Mouse (Mus musculus) right cerebral cortex, adult 18-20 months (tissue): ENCODE results near the gene Cenpm.

ENCODE experiments used
- DNase-seq: peaks from one replicate; pipeline ENCODE4 v3.0.0; 2022; ENCODE audit warnings: mixed read lengths

Gene Cenpm

GRCm38 (mm10) chr15:82243311-82243710 is 1.2 kb downstream of the Cenpm start:
- DNase-seq = no peak

GRCm38 (mm10) chr15:82236565-82236964 is 8.0 kb downstream of the Cenpm start:
- peak; percentile 78 for DNase-seq

GRCm38 (mm10) chr15:82235661-82236060 is 8.9 kb downstream of the Cenpm start:
- DNase-seq = no peak

- no peak for DNase-seq
Measured at GRCm38 (mm10) chr15:82232651-82233050, 11.9 kb downstream of the Cenpm start.

GRCm38 (mm10) chr15:82231591-82232378 is 12.8 kb downstream of the Cenpm start:
- DNase-seq = no peak

GRCm38 (mm10) chr15:82231100-82231499 is 13.4 kb downstream of the Cenpm start:
- DNase-seq = no peak

- DNase-seq = no peak
Measured at GRCm38 (mm10) chr15:82230098-82230611, 14.4 kb downstream of the Cenpm start.

- no peak for DNase-seq
Measured at GRCm38 (mm10) chr15:82229542-82230045, 15.0 kb downstream of the Cenpm start.

- DNase-seq = no peak
Measured at GRCm38 (mm10) chr15:82225769-82226168, 18.8 kb downstream of the Cenpm start.

- DNase-seq = no peak
Measured at GRCm38 (mm10) chr15:82224602-82225215, 19.8 kb downstream of the Cenpm start.

- DNase-seq = no peak
Measured at GRCm38 (mm10) chr15:82223657-82224601, 20.6 kb downstream of the Cenpm start, which contains the start of gene Tnfrsf13c. TSS of gene Tnfrsf13c (minus strand) at chr15:82224369.

- DNase-seq = no peak
Measured at GRCm38 (mm10) chr15:82223251-82223650, 21.3 kb downstream of the Cenpm start.

- DNase-seq = no peak
Measured at GRCm38 (mm10) chr15:82221104-82221860, 23.3 kb downstream of the Cenpm start.

- no peak for DNase-seq
Measured at GRCm38 (mm10) chr15:82220003-82220675, 24.4 kb downstream of the Cenpm start.

- no peak for DNase-seq
Measured at GRCm38 (mm10) chr15:82218778-82219666, 25.5 kb downstream of the Cenpm start.

- DNase-seq = no peak
Measured at GRCm38 (mm10) chr15:82217980-82218379, 26.6 kb downstream of the Cenpm start.

- no peak for DNase-seq
Measured at GRCm38 (mm10) chr15:82217039-82217438, 27.5 kb downstream of the Cenpm start.

GRCm38 (mm10) chr15:82216142-82216827 is 28.3 kb downstream of the Cenpm start:
- DNase-seq = no peak

GRCm38 (mm10) chr15:82215332-82216046 is 29.1 kb downstream of the Cenpm start:
- no peak for DNase-seq
